11 mouse cellular contexts compared by ENCODE assay signal in genomic region chr9:18779476-18779875, GRCm38 (mm10). TPM values are rescaled to one million over a fixed set of nuclear protein-coding genes. Genes with fewer than 3 reads are reported as not detected.
A peak's percentile ranks its signal among the peaks of the same experiment; 100 is the strongest.
DNase-seq lines count a peak whose midpoint lies in the region; ATAC-seq and TF ChIP-seq lines count a peak whose summit lies in the region.
"Had no signal": no experiment of that assay in that cellular context is flagged by ENCODE, and none has a peak within 500 bp of the region (broad histone marks: within the 10 kb centered on the region; RNA-seq: fewer than 3 reads in every experiment).

No protein-coding gene starts in this region.

- TF ChIP-seq CTCF in layer of hippocampus, adult 2 months (conservative IDR thresholded peaks at IDR 0.05) = no peak
- no peak for TF ChIP-seq CTCF in lung, postnatal 0 days (IDR thresholded peaks at IDR 0.05)
- no peak for TF ChIP-seq CTCF in liver, postnatal 0 days (IDR thresholded peaks at IDR 0.05; ENCODE audit: low read depth)

- 59% methylated on average over 24 of the region's 24 CpGs for WGBS in heart, embryonic 16.5 days
- 76% methylated on average over 24 of the region's 24 CpGs for WGBS in lung, postnatal 0 days
- 62% methylated on average over 24 of the region's 24 CpGs for WGBS in liver, postnatal 0 days (ENCODE audit: insufficient replicate concordance)

- no peak for DNase-seq in heart, postnatal 36 days
- peak; percentile 19 for DNase-seq in cerebellum, adult 9-11 months
- DNase-seq in layer of hippocampus, adult 2 months (ENCODE audit: low spot score in 2 of 2) = peak; percentile 16 to 39
- peak; percentile 17 for DNase-seq in right cerebral cortex, adult 18-20 months
- DNase-seq in lung, postnatal 0 days (ENCODE audit: low spot score) = no peak
- no peak for DNase-seq in kidney, adult 9 months
- DNase-seq in liver, postnatal 0 days = no peak

- no peak overlapping the region for H3K27ac ChIP-seq in heart, embryonic 16.5 days (ENCODE audit: low read length)
- no peak overlapping the region for H3K27ac ChIP-seq in layer of hippocampus, adult 2 months
- H3K27ac ChIP-seq in lung, postnatal 0 days (ENCODE audit: low read length) = no peak overlapping the region
- no peak overlapping the region for H3K27ac ChIP-seq in liver, postnatal 0 days (ENCODE audit: low read depth)

- TF ChIP-seq EP300 in lung, postnatal 0 days (IDR thresholded peaks at IDR 0.05) = no peak
- no peak for TF ChIP-seq EP300 in liver, postnatal 0 days (IDR thresholded peaks at IDR 0.05; ENCODE audit: low read depth)

- no peaks in the 10 kb centered on the region for H3K9me3 ChIP-seq in heart, embryonic 16.5 days (replicated peaks; ENCODE audit: control insufficient read depth, low read length)
- H3K9me3 ChIP-seq in lung, postnatal 0 days (ENCODE audit: low read length) = no peaks in the 10 kb centered on the region
- no peaks in the 10 kb centered on the region for H3K9me3 ChIP-seq in liver, postnatal 0 days (ENCODE audit: low read length)

- H3K9ac ChIP-seq in heart, embryonic 16.5 days (ENCODE audit: low read length) = no peak overlapping the region
- no peak overlapping the region for H3K9ac ChIP-seq in lung, postnatal 0 days (replicated peaks; ENCODE audit: low read depth)
- no peak overlapping the region for H3K9ac ChIP-seq in liver, postnatal 0 days (replicated peaks)

- H3K36me3 ChIP-seq in heart, embryonic 16.5 days (ENCODE audit: control insufficient read depth, insufficient read depth) = no peaks in the 10 kb centered on the region
- no peaks in the 10 kb centered on the region for H3K36me3 ChIP-seq in lung, postnatal 0 days (ENCODE audit: insufficient read depth, low read length)
- no peaks in the 10 kb centered on the region for H3K36me3 ChIP-seq in liver, postnatal 0 days (replicated peaks; ENCODE audit: insufficient read depth, low read length)

- no peak overlapping the region for H3K4me3 ChIP-seq in heart, embryonic 16.5 days (ENCODE audit: low read length)
- H3K4me3 ChIP-seq in layer of hippocampus, adult 2 months = no peak overlapping the region
- no peak overlapping the region for H3K4me3 ChIP-seq in lung, postnatal 0 days (ENCODE audit: low read depth, low read length)
- H3K4me3 ChIP-seq in liver, postnatal 0 days (ENCODE audit: low read depth, low read length) = no peak overlapping the region
- H3K4me3 ChIP-seq: myocyte had no signal

- 0 out of 2 replicates have a peak overlapping the region, but pooled peaks have one; percentile 12 for H3K4me2 ChIP-seq in heart, embryonic 16.5 days (ENCODE audit: low read depth, low read length)
- H3K4me2 ChIP-seq in lung, postnatal 0 days (replicated peaks; ENCODE audit: low read depth, low read length) = no peak overlapping the region
- H3K4me2 ChIP-seq in liver, postnatal 0 days (ENCODE audit: low read depth, low read length) = no peak overlapping the region

- H3K27me3 ChIP-seq in heart, embryonic 16.5 days (ENCODE audit: control insufficient read depth, insufficient read depth, low read length) = no peaks in the 10 kb centered on the region
- no peaks in the 10 kb centered on the region for H3K27me3 ChIP-seq in lung, postnatal 0 days (replicated peaks; ENCODE audit: insufficient read depth, low read length)
- H3K27me3 ChIP-seq in liver, postnatal 0 days (ENCODE audit: insufficient read depth, low read length) = no peaks in the 10 kb centered on the region
- H3K27me3 ChIP-seq: Patski had no signal

- intact Hi-C loops in heart, postnatal 36 days (cut with DNase I) = no loop called here

- no peaks in the 10 kb centered on the region for H3K4me1 ChIP-seq in heart, embryonic 16.5 days (ENCODE audit: control insufficient read depth, insufficient read depth, low read length)
- H3K4me1 ChIP-seq in lung, postnatal 0 days (ENCODE audit: insufficient read depth, low read depth, low read length) = no peaks in the 10 kb centered on the region
- no peaks in the 10 kb centered on the region for H3K4me1 ChIP-seq in liver, postnatal 0 days (ENCODE audit: insufficient read depth)

- ATAC-seq in heart, embryonic 16.5 days (replicated peaks; ENCODE audit: extremely low read depth, insufficient read depth, low FRiP score) = no peak
- no peak for ATAC-seq in lung, postnatal 0 days
- no peak for ATAC-seq in liver, postnatal 0 days
- ATAC-seq: Patski had no signal

RNA-seq across cellular contexts. Expression of gene Olfr24, which starts 15.7 kb away (rescaled TPM):
- polyA plus RNA-seq in heart, embryonic 16.5 days (2015; fragmentation: Nextera tagmentation; extraction: Ambion mirVana) = 0.04 TPM in 1 of 2 replicates, not detected in the other
- total RNA-seq in heart, postnatal 36 days (2021) = not detected
- total RNA-seq in layer of hippocampus, adult 2 months (2021) = not detected
- polyA plus RNA-seq in lung, postnatal 0 days (2015; fragmentation: Nextera tagmentation; extraction: Ambion mirVana) = not detected in 2 replicates
- polyA plus RNA-seq in liver, postnatal 0 days (2015; fragmentation: Nextera tagmentation; extraction: Ambion mirVana) = not detected in 2 replicates
- total RNA-seq: heart, postnatal 10 days had no signal
- polyA plus RNA-seq: myocyte, Patski had no signal

RNA-seq across cellular contexts. Expression of gene Olfr828, which starts 39.9 kb away (rescaled TPM):
- polyA plus RNA-seq in heart, embryonic 16.5 days (2015; fragmentation: Nextera tagmentation; extraction: Ambion mirVana) = not detected in 2 replicates
- total RNA-seq in heart, postnatal 36 days (2021) = not detected
- total RNA-seq in layer of hippocampus, adult 2 months (2021) = not detected
- not detected in 2 replicates for polyA plus RNA-seq in lung, postnatal 0 days (2015; fragmentation: Nextera tagmentation; extraction: Ambion mirVana)
- polyA plus RNA-seq in liver, postnatal 0 days (2015; fragmentation: Nextera tagmentation; extraction: Ambion mirVana) = not detected in 2 replicates
- total RNA-seq: heart, postnatal 10 days had no signal
- polyA plus RNA-seq: myocyte, Patski had no signal

Comparison
In these comparisons a context has a peak if more than half of its experiments do, and no peak if none do; other contexts are left out.
1. DNase-seq: peak in cerebellum, adult 9-11 months (single experiment), layer of hippocampus, adult 2 months (2 of 2) and right cerebral cortex, adult 18-20 months (single experiment); none in heart, postnatal 36 days (0 of 2), lung, postnatal 0 days (single experiment), kidney, adult 9 months (single experiment) and liver, postnatal 0 days (single experiment).